Mouse (Mus musculus): ENCODE data around the gene Ankrd34a.

Ankrd34a gene

DNA sequence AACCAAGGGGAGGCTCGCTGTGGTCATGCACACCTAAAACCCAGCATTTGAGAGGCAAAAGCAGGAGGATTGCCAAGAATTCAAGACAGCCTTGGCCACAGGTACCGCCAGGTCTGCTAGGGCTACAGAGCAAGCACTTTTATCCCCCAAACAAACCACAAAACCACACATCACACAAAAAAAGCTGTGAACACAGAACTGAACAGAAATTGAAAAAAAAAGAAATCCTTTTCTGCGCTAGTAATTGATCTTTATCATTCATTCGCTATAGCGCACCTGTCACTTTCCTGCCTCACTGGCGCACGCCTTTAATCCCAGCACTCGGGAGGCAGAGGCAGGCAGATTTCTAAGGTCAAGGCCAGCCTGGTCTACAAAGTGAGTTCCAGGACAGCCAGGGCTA, 33.2 kb upstream of the Ankrd34a start:
- no peak for DNase-seq (ENCODE audit: extremely low spot score)

DNA sequence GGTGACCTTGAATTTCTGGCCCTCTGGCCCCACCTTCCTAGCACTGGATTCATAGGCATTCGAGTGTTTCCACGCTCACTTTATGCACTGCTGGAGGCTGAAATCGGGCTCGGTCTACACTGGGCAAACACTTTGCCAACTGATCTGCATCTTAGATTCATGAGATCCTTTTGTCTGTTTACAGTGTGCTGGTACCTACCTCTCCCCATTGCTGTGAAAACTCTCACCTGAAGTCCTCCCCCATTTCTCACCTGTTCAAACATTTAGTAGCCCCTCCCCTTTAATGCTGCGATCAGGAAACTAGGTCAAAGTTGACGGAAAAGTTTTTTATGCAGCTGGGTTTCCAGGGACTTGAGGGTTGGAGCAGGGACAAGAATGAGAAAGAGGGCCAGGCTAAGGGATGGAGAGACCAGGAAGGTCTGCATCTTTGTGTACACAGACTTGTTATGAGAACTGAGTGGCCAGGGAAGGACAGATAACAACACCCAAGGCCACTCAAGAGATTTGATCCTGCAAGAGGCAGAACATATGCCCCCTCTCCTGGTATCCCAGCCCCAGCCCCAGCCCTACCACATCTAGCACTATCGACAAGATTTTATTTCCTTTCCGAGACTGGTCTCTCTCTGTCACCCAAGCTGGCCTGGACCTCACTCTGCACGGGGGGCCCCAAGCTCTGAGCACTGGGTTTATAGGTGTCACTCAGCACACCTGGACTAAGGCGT, 32.4 kb upstream of the Ankrd34a start:
- no peak for DNase-seq (ENCODE audit: extremely low spot score)

DNA sequence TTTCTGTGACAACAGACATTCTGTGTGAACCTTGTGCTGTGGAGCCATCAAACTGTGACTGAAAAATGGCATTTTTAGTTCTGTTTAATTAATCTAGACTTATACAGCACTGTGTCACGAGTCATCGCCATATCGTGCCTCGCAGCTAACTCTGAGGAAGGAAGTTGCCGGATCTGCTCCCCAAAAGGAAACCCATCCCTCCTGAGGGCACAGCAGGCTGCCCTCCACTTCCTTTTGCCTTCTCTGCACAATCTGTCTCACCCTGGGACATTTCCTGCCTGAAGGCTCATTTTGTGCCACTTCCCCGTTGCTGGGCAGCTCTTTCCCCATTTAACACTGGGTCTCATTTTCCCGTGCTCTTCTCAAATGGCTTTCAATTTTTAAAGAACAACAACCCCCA, 31.8 kb upstream of the Ankrd34a start:
- no peak for DNase-seq (ENCODE audit: extremely low spot score)

DNA sequence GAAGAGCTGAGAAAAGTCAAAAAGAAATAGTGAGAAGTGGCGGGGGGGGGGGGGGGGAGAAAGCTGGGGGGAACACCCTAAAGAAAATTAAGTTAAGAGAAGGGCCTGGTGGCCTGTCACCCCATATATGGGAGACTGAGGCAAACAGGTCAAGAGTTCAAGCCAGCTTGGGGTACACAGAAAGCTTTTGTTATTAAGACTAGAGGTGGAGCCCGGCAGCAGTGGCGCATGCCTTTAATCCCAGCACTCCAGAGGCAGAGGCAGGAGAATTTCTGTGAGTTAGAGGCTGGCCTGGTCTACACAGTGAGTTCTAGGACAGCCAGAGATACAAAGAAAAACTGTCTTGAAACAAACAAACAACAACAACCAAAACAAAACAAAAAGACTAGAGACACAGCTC, 31.3 kb upstream of the Ankrd34a start:
- no peak for DNase-seq (ENCODE audit: extremely low spot score)

DNA sequence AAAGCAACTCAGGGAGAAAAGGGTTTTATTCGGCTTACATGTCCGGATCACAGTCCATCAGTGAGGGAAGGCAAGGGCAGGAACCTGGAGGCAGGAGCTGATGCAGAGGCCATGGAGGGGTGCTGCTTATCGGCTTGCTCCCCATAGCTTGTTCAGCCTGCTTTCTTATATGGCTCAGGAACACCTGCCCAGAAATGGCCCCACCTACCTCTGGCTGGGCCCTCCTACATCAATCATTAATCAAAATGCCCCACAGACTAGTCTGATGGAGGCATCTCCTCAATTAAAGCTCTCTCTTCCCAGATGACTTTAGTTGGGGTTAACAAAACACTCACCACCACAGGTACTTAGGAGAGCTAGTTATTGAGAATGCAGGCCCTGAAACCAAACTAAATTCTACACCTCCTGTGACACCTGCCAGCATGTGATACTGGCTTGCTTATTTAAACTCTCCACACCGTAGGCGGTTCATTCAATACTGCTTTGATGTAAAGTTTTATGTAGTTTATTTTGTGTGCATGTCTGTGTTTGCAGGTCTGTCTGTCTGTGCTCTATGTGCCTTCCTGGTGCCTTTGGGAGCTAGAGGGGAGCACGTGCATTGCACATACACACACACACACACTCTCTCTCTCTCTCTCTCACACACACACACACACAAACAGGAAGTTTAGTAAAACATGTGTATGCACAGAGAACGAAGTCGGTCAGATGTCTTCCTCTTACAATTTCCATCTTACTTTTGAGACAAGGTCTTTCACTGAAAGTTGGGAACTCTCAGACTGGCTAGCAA, 29.6 kb upstream of the Ankrd34a start:
- no peak for DNase-seq (ENCODE audit: extremely low spot score)

DNA sequence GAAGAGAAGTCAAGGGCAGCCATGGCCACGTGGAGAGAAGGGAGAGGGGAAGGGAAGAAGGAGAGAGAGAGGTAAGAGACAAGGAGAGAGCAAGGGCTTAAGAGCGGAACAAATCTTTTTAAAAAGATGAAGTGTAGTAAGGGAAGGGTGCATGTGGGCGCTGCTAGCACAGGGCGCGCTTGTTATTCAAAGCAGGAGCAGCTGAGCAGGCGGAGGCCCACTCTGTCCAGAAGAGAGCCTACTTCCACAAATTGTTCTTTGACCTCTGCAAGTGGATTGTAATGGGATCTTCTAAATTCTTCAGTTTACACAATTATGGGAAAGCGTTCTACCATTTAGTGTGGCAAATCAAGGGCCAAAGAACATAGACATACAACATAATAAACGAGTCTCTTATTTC, 27.8 kb upstream of the Ankrd34a start:
- DNase-seq (ENCODE audit: extremely low spot score) = no peak

DNA sequence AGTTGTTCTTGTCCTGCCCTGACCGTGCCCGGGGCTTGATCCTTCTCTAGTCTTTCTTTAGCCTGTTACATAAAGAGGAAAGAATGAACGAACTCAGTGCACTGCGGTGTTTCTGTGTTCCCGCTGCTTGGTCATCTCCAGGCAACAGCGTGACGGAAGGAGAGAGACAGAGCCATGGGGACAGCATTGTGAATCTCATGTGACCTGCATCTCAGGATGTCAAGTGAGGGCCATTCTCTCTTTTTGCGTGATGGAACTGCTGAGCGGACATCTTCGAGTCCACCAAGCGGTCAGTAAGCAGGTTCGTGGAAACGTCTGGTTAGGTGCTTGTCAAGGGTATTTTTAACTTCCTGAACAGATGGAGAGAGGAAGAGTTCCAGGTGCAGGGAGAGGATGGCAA, 26.9 kb upstream of the Ankrd34a start:
- no peak for DNase-seq (ENCODE audit: extremely low spot score)

DNA sequence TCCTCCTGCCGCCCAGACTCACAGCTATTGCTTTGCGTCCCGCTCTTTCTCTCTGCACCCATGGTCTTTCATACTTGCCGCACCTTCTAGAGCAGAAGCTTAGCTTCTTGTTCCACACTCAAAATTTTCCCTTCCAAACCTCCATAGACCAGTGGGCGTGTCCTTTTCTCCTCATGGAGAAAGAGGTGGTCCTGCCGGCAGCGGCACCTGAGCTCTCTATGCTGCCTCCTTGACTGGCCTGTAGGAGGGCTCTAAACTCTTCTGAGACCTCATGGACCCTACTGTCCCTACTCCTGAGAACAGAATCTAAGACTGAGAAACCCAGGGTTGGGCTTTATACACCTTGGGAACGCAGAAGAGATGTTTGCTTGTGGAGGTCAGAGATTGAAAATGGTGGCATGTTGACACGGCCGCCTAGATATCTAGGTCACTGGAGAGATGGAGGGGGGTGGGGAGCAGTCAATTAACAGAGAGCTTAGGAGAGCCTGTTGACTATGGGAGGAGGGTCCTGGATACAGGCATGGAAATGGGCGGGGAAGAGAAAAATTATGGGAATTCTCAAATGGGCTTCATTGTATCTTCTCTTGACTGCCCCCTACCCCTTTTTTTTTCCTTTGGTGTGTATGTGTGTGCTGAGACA, 26.4 kb upstream of the Ankrd34a start:
- no peak for DNase-seq (ENCODE audit: extremely low spot score)

DNA sequence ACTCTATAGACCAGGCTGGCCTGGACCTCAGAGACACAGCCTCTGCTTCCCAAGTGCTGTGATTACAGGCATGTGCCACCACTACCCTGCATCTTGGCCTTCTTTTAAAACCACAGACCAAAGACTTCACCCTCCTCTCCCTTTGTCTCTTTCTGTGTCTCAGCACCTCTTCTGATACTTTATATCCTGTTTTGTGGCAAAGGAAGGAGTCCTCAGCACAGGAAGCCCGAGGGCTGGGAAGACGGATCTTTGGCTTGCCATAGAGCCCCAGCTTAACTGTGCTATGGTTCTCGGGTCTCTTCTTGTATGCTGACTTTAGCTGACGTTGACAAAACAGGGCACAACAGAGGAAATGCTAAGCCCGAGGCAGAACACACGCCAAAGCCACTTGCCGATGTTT, 25.8 kb upstream of the Ankrd34a start:
- no peak for DNase-seq (ENCODE audit: extremely low spot score)

DNA sequence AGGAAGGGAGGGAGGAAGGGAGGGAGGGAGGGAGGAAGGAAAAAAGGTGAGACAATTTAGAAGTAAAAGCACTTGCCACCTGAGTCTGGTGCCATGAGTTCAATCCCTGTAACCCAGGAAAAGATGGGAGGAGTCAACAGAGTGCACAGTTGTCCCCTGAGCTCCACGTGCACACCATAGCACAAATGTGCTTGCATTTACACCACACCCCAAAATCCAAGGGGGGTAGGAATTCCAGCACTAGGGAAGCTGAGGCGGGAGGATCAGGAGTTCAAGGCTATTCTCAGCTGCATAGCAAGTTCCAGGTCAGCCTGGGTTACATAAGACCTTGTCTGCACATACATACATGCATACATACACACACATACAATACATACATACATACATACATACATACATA, 25.1 kb upstream of the Ankrd34a start:
- DNase-seq (ENCODE audit: extremely low spot score) = no peak

DNA sequence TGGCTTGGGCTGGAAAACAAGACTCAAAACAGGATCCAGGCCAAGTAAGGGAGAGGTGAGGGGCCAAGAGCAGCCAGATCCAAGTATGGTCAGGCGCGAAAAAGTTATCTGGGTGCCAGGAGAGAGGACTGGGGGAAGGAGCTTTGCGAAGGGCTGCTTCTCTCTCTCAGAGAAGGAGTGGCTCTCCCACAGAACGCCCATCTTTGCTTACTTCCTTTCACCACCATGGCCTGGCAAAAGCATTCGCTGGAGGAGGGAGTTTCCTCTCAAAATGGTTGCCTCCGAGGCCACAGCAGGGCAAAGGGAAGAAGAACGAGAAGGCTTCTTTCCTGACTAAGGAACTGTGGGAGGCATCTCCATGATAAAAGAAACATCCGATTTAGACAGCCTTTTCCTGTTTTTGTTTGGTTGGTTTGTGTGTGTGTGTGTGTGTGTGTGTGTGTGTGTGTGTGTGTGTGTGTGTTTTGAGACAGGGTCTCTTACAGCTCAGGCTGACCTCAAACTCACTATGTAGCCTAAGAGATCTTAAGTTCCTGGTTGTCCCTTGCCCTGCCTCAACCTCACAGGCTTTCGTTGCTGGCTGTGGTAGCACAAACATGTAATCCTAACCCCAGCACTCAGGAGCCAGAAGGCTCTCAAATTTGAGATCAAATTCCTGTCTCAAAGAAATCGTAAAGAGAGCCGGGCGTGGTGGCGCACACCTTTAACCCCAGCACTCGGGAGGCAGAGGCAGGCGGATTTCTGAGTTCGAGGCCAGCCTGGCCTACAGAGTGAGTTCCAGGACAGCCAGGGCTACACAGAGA, 24.3 kb upstream of the Ankrd34a start:
- no peak for DNase-seq (ENCODE audit: extremely low spot score)

DNA sequence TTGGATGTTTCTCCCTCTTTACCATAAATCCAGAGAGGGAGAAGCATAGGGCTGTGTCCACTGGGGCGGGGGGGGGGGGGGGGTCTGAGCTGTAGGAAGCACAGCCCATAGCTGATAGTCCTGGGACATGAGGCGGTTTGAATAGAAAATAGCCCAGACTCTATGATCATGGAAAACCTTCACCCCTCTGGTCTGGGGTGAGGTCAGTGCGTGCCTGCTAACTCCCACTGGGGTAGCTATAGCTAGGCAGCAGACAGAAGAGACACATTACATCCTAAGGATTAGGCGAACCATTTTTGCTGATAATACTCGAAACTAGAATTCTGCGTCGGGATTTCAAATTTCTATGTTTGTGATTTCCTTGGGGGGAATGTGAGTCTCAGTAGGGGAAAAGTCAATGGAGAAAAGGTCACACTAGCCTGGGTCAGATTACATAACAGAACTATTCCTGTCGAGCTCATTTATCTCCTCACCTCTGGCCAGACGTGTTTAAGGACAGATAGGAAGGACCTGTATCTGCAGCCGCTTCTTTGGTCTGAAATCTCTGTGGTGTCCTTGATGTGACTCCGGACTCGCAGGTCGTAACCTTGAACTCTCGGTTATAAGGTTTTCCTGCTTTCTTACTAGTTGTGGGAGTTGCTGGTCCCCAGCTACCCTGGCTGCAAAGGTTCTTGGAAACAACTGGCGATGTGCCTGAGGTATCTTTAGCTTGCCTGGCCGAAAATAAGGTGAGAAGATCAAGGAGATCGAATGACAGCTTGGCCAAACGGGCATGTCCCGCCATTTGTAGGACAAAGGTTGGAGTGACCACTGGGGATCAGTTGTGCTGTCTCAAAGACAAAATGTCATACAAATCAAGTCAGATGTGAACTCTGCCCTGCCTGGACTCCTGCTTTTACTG, 22.6 kb upstream of the Ankrd34a start:
- no peak for DNase-seq (ENCODE audit: extremely low spot score)

DNA sequence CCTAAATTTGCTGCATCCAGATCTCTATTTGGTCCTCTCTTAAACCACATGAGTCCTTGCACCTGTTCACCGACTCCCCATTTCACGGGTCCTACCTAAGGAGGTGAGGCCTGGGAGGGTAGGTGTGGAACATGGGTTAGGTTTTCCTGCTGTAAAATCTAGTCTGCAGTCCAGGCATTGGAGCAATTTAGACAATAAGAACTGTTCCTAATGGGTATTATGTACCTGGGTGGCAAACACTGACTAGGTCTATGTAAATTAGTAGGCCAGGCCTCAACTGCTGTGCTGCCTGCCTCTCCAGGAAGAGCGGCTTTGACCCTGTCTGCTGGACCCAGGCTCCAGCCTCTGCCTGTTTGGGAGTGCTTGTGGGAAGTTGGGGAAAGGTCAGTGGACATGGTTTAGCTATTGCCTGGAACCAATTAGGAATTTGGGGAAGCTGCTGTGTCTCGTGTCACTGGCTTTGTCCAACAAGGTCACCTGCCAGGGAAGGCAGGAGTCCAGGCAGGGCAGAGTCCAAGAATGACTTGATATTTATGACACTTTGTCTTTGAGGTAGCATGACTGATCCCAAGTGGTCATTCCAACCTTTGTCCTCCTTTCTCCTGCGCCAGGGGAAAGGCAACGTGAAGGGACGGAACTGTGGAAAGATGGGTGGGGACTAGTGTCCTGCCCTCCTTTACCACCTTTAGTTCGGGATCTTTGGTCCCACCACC, 21.0 kb upstream of the Ankrd34a start:
- no peak for DNase-seq (ENCODE audit: extremely low spot score)

DNA sequence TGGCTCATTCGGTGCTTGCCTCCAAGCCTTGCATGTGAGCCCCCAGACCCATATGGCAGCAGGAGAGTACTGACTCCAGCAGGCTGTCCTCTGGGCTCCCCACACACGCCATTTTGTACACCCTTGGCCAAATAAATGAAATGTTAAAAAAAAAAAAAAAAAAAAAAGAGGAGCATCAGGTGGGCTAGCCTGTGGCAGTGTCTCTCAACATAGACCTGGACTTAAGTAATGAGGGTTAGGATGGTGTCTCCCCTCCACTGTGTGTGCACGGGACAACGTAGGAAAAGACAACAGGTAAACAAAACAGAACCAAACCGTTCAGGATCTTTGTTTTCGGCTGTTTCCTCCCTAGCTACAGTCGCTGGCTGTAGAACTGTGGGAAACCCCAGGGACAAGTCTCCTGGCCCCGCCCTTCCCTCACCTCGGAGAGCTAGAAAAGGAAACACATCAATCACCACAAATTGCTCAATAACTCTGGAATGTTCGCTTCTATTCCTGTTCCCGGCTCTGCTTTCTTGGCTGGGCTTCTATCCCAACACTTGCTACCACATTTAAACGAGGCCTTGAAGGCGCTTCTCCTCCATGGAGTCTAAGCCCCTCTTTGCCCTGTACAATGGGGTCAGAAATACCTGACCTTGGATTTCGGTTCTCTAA, 20.3 kb upstream of the Ankrd34a start:
- no peak for DNase-seq (ENCODE audit: extremely low spot score)

DNA sequence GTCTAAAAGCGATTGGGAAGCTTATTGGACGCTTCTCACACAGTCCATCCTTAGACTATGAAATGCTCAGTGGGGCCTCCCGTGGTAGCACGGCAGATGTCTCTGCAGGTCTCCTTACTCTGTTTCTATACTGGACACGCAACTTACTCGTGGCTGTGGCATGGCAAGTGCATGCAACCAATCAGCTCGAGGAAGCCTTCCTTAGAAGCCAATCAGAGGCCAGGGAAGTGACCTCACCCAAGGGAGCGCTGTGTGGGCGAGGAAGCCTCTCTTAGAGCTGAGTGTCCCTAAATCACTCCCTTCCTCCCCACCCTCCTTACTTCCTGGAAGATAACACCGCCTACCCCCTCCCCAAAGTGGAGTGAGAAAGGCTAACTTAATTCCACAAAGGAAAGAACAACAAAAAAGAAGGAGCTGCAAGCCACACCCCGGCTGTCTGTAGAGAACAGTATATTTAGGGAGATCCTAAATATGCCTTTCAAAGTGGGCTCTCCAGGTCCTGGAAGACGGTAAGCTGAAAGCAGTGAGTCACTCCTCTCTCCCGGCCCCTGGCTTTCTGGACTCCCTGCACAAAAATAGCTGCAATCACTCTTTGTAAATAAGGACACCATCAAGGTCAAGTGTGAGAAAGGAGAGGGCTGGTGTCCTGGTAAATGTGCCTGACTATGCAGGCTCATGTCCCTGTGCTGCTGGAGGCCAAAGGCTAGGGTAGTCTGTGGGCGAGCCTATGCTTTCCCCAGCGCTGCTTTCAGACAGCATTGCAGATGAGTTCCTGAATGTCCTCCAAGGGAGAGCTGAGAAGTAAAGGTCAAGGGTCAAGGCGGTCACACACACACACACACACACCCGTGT, 19.5 kb upstream of the Ankrd34a start, which contains the start of gene Gm16253:
Gene Gm16253 (plus strand): TSS at position 295 of the 852 bp plus-strand sequence.
- peak; percentile 79 for DNase-seq (ENCODE audit: extremely low spot score)

DNA sequence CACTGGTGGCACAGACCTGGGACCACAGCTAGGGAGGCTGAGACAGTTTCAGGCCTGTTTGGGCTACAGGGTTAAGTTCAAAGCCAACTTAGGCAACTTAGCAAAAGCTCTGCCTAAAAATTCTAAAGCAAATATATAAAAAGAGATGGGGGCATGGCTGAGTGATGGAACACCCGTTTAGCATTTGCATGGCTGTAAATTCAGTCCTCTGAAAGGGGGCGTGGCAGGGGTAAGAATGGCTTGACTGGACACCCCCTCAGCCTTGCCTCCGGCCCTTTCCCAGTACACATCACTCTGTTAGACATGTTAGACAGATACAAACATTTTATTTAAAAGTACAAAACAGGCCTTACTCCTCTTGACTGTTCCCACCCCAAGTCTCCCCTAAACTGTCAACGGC, 18.9 kb upstream of the Ankrd34a start:
- no peak for DNase-seq (ENCODE audit: extremely low spot score)

DNA sequence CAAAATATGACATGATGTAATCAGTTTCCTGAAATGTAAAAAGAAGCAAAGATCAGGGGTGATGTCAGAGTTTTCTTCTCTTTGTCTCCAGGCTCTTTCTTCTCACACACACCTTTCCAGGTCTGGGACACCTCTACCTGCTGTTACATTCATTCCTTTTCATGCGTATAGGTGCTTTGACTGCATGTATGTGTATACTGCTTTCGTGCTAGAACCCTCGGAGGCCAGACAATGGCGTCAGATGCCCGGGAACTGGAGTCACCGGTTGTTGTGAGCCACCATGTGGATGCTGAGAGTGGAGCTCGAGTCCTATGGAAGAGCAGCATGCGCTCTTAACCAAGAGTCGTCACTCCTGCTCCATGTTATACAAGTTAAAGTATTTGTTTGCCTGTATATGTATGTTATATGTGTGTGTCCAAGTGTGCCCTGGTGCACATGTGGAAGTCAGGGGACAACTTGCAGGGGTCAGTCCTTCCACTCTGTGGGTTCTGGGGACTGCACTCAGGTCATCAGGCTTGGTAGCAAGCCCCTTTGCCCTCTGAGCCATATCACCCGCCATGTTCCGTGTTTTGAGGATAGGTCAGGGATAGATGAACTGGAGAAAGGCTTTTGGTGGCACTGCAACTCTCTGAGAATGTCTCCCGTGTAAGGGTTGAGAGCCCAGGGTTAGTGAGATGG, 17.7 kb upstream of the Ankrd34a start:
- no peak for DNase-seq (ENCODE audit: extremely low spot score)

DNA sequence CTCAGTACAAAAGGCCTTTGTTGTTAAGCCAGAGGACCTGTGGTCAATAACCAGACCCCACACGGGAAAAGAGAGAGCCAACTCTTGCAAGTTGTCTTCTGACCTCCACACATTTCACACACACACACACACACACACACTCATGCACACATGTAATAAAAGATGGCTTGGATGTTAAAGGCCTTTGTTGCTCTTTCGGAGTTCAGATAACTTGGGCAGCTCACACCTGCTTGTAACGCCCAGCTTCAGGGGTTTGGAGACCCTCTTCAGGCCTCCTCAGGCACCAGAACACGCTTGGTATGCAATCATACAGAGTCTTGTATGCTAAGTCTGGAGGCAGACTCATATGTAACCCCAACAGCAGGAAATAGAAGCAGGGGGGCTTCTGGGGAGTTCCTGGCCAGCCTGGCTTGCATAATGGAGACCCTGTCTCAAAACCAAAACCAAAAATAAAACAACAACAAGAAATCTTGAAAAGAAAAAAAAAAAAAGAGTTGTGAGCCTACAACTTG, 17.1 kb upstream of the Ankrd34a start:
- DNase-seq (ENCODE audit: extremely low spot score) = no peak

All from embryo, embryonic 9.5 days (tissue).